Mouse (Mus musculus) duodenum, adult 2 months (tissue): Measurements from ENCODE around the gene Tmem258. TPM values are rescaled to one million over a fixed set of nuclear protein-coding genes. Genes with fewer than 3 reads are reported as not detected.

Source experiments
- polyA plus RNA-seq: library from polyadenylated mRNA; depleted of rRNA; stranded (reverse); fragments of >200 nt; gene quantifications from 2 replicates; pipeline ENCODE4 v1.2.3, GENCODE M21; 2012; ENCODE audit warnings: low replicate concordance; rRNA removed

The Tmem258 gene
- 84.5 and 120 TPM in 2 replicates for polyA plus RNA-seq

DNA sequence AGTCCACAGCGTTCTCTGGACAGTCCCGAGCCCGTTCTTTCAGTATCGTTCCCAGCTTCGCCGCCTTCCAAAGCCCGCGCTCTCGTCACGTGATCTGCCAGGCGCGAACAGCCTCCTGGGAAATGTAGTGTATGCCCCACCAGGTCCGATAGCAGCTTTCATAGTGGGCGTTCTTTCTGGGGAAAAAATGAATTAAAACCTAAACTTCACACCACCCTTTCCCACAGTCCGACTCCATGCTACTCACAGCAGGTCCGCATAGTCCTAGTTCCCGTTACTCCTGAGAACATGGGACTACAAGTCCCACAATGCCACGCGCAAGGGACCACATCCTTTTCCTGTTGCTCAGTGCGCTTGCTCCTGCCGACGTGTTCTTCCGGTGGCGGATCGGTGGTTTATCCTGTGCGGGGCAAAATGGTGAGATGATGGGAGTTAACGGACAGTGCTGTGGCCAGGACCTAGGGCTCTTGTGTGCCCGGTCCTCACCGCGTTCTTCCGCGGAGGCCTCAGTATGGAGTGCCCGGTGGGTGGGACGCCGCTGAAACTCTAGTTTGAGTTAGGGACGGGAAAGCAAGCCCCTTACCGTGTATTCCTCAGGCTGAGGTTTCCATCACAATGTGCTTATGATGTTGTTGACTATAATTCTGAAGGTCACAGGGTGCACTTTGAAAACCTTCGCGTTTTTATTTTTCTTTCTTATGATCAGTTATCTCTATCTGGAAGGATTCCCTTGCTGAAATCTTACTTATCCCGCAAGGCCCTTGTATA is at the start of gene Tmem258, which contains the start of gene Fen1:
TSS of gene Tmem258 (plus strand) at position 167 of the 768 bp plus-strand sequence.
TSS of gene Fen1 (minus strand) at position 322 of the 768 bp plus-strand sequence.

DNA sequence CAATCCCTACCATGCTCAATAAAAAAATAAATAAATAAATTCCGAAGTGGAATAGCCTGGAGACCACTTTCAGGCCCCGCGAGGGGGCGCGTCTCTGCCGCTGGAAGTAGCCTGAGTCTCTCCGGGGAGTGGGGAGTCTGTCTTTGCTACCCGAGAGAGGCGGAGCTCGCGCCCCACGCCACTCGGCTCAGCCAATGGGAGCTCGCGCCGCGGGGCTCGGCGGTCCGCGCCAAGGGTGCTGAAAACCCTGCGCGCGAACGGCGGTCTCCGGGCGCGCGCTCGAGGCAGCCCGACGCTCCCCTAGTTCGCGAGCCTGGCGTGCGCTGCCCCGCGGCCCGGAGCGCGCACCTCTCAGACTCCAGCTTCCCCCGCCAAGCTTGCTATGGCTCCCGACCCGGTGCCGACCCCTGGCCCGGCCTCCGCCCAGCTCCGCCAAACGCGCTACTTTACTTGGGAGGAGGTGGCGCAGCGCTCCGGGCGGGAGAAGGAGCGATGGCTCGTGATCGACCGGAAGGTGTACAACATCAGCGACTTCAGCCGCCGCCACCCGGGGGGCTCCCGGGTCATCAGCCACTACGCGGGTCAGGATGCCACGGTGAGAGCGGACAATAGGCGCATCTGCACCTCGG is 21.0 kb upstream of the Tmem258 start, which contains the start of gene Fads1:
TSS of gene Fads1 (plus strand) at position 219 of the 629 bp plus-strand sequence.

DNA sequence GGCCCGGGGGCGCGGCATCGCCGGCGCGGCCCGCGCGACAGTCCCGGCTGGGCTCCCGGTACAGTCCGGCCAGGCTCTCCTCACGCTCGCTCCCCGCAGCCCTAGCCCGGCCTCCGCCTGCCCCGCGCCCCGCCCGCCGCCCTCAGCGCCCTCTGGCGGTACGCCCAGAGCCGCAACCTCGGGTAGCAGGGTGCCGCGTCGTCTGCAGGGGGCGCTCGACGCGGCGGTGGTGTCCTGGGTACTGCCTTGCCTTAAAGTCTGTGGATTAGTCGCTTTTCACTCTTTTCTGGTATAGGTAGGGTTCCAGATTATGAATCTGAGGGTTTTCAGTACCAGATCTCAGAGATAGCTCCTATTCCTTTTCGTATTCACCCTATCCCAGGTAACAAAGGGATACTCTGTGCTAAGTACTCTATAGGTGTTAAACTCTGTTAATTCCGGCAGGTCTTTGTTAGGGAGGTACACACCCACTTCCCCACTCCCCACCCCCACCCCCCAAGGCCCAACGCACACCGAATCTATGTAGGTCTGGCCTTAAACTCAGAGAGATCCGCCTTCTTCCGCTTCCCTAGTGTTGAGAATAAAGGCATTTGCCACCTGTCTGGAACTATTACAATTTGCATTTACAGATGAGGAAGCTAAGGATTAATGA is 37.0 kb downstream of the Tmem258 start, which contains the start of gene Myrf:
TSS of gene Myrf (minus strand) at position 95 of the 652 bp plus-strand sequence.

Other genes starting within 250 kb of the Tmem258 start
- 23,995 and 144,110 TPM in 2 replicates for gene Fth1, start 223.4 kb upstream of the Tmem258 start, polyA plus RNA-seq
- 0.88 TPM in 1 of 2 replicates, not detected in the other for gene Best1, start 202.4 kb upstream of the Tmem258 start, polyA plus RNA-seq
- 5.1 and 5.6 TPM in 2 replicates for gene Rab3il1, start 202.3 kb upstream of the Tmem258 start, polyA plus RNA-seq
- 15.2 and 29.8 TPM in 2 replicates for gene Fads3, start 162.4 kb upstream of the Tmem258 start, polyA plus RNA-seq
- gene Fads2, start 102.3 kb upstream of the Tmem258 start, polyA plus RNA-seq, result 46.0 and 68.6 TPM in 2 replicates
- gene Fads1, start 21.1 kb upstream of the Tmem258 start, polyA plus RNA-seq, result 7.0 and 43.4 TPM in 2 replicates
- gene Fen1, start 155 bp downstream of the Tmem258 start, polyA plus RNA-seq, result 7.8 and 8.4 TPM in 2 replicates
- gene Myrf, start 36.7 kb downstream of the Tmem258 start, polyA plus RNA-seq, result 47.0 and 97.2 TPM in 2 replicates
- gene Dagla, start 100.9 kb downstream of the Tmem258 start, polyA plus RNA-seq, result 5.0 and 10.6 TPM in 2 replicates
- gene Syt7, start 185.1 kb downstream of the Tmem258 start, polyA plus RNA-seq, result 3.0 and 3.9 TPM in 2 replicates